Mouse (Mus musculus) limb, embryonic 14.5 days (tissue): ENCODE data around the gene Anxa6. TPM values are rescaled to one million over a fixed set of nuclear protein-coding genes. Genes with fewer than 3 reads are reported as not detected.

ENCODE experiments used
- ATAC-seq: fragments of 200-750 bp; cut with Nextera tagmentation; 2 replicates; pipeline ENCODE4 v1.8.0; 2017; ENCODE audit warnings: low read depth, moderate number of reproducible peaks, moderate TSS enrichment; ENCODE audit not compliant: low FRiP score
- DNase-seq: peaks from one replicate; pipeline ENCODE4 v3.0.0-alpha.2; 2015; ENCODE audit warnings: low spot score
- H3K27ac ChIP-seq: fragments of 300-500 bp; sonication (generic); replicated peaks from 2 replicates; pipeline ENCODE4 v1.5.1; 2014; ENCODE audit warnings: low read depth, mild to moderate bottlenecking, low read length, moderate library complexity, mixed read lengths
- H3K27me3 ChIP-seq: fragments of 300-500 bp; sonication (generic); 2 replicates; pipeline ENCODE4 v1.6.1; 2014; ENCODE audit warnings: low read length, mixed read lengths; ENCODE audit not compliant: control insufficient read depth, insufficient read depth
- H3K36me3 ChIP-seq: fragments of 300-500 bp; sonication (generic); 2 replicates; pipeline ENCODE4 v1.6.1; 2014; ENCODE audit warnings: mild to moderate bottlenecking, low read length, moderate library complexity, mixed read lengths; ENCODE audit not compliant: control insufficient read depth, insufficient read depth
- H3K4me1 ChIP-seq: fragments of 300-500 bp; sonication (generic); 2 replicates; pipeline ENCODE4 v1.6.1; 2014; ENCODE audit warnings: antibody characterized with exemption, low read length, mixed read lengths; ENCODE audit not compliant: control insufficient read depth, insufficient read depth
- H3K4me2 ChIP-seq: fragments of 300-500 bp; sonication (generic); replicated peaks from 2 replicates; pipeline ENCODE4 v1.6.1; 2014; ENCODE audit warnings: low read depth, mild to moderate bottlenecking, low read length, moderate library complexity; ENCODE audit not compliant: severe bottlenecking
- H3K4me3 ChIP-seq: fragments of 300-500 bp; sonication (generic); replicated peaks from 2 replicates; pipeline ENCODE4 v1.5.1; 2014; ENCODE audit warnings: low read length
- H3K9ac ChIP-seq: fragments of 300-500 bp; sonication (generic); 2 replicates; pipeline ENCODE4 v1.6.1; 2014; ENCODE audit warnings: mild to moderate bottlenecking, low read depth, low read length, moderate library complexity; ENCODE audit not compliant: severe bottlenecking
- H3K9me3 ChIP-seq: fragments of 300-500 bp; sonication (generic); 2 replicates; pipeline ENCODE4 v1.6.1; 2016; ENCODE audit warnings: low read length; ENCODE audit not compliant: control insufficient read depth
- POLR2A ChIP-seq: fragments of 200-500 bp; IDR thresholded peaks from 2 replicates; pipeline ENCODE4 v1.8.0; 2012; ENCODE audit warnings: inconsistent platforms, mild to moderate bottlenecking, moderate library complexity, borderline replicate concordance; ENCODE audit not compliant: insufficient read depth, insufficient read length; ENCODE audit errors: extremely low read depth
- WGBS: fragments of 180-500 bp; shearing (Covaris S2); extraction: QIAGEN DNeasy Blood & Tissue Kit; methylation state at CpG from one replicate; pipeline ENCODE4 v1.1.7; 2014; 5-methylcytosine and 5-hydroxymethylcytosine counted together
- polyA plus RNA-seq, 2 experiments: library from polyadenylated mRNA; depleted of rRNA in 1 of 2; stranded (reverse) in 1 of 2; unstranded in 1 of 2; fragments of >200 nt; fragmentation: Nextera tagmentation in 1 of 2; extraction: Ambion mirVana in 1 of 2; gene quantifications; 2 replicates each; pipeline versions ENCODE4 v1.2.1 to v1.2.3; 2012 to 2014

Gene Anxa6
- polyA plus RNA-seq, 2 experiments, result 281 to 390 TPM

- Histone ChIP-seq H3K9me3 (no peaks in the 10 kb centered on the region), H3K36me3 (peaks cover 7% of the 10 kb centered on the region), H3K4me1 (peaks cover 44% of the 10 kb centered on the region), H3K27ac (peak overlapping the region; percentile 67; the same call in 1 of the 2 replicates), H3K4me2 (peak overlapping the region; percentile 86), H3K9ac (peak overlapping the region; percentile 82), H3K4me3 (peak overlapping the region; percentile 90), H3K27me3 (no peaks in the 10 kb centered on the region)
- peak; percentile 54 for DNase-seq
- peak; percentile 56; the same call in 1 of the 2 replicates for ATAC-seq
- 51% methylated on average over 10 of the region's 10 CpGs for WGBS
- TF ChIP-seq POLR2A, result no peak
Measured at GRCm38 (mm10) chr11:55031211-55031990, 1.8 kb downstream of the Anxa6 start.

- Histone ChIP-seq H3K4me1 (peaks cover 72% of the 10 kb centered on the region), H3K27me3 (no peaks in the 10 kb centered on the region), H3K4me2 (no peak overlapping the region), H3K9me3 (no peaks in the 10 kb centered on the region), H3K36me3 (peaks cover 15% of the 10 kb centered on the region), H3K4me3 (no peak overlapping the region), H3K9ac (no peak overlapping the region), H3K27ac (no peak overlapping the region)
- WGBS, result 53% methylated on average over 2 of the region's 2 CpGs
- ATAC-seq, result no peak
- no peak for TF ChIP-seq POLR2A
- no peak for DNase-seq
Measured at GRCm38 (mm10) chr11:55028509-55028908, 4.7 kb downstream of the Anxa6 start.

GRCm38 (mm10) chr11:55027204-55027855 lies 5.9 kb downstream of the Anxa6 start:
- Histone ChIP-seq H3K9ac (no peak overlapping the region), H3K27ac (peak overlapping the region; percentile 49; the same call in 1 of the 2 replicates), H3K4me3 (no peak overlapping the region), H3K4me2 (no peak overlapping the region), H3K4me1 (peaks cover 84% of the 10 kb centered on the region), H3K36me3 (peaks cover 15% of the 10 kb centered on the region), H3K9me3 (no peaks in the 10 kb centered on the region), H3K27me3 (no peaks in the 10 kb centered on the region)
- no peak for ATAC-seq
- WGBS, result 69% methylated on average over 2 of the region's 2 CpGs
- TF ChIP-seq POLR2A, result no peak
- peak; percentile 58 for DNase-seq

GRCm38 (mm10) chr11:55025896-55026295 lies 7.3 kb downstream of the Anxa6 start:
- DNase-seq (no peak), ATAC-seq (no peak)
- no peaks in the 10 kb centered on the region for H3K27me3 ChIP-seq
- H3K4me1 ChIP-seq, result peaks cover 81% of the 10 kb centered on the region
- H3K9me3 ChIP-seq, result no peaks in the 10 kb centered on the region
- H3K4me3 ChIP-seq, result no peak overlapping the region
- no peak overlapping the region for H3K4me2 ChIP-seq
- TF ChIP-seq POLR2A, result no peak
- H3K36me3 ChIP-seq, result peaks cover 23% of the 10 kb centered on the region
- WGBS, result 70% methylated on average over 4 of the region's 4 CpGs
- no peak overlapping the region for H3K9ac ChIP-seq
- H3K27ac ChIP-seq, result 0 out of 2 replicates have a peak overlapping the region, but pooled peaks have one; percentile 56

GRCm38 (mm10) chr11:55023583-55023982 lies 9.7 kb downstream of the Anxa6 start:
- Histone ChIP-seq H3K27me3 (no peaks in the 10 kb centered on the region), H3K4me2 (peak overlapping the region; percentile 44), H3K4me1 (peaks cover 70% of the 10 kb centered on the region), H3K27ac (peak overlapping the region; percentile 98), H3K36me3 (peaks cover 42% of the 10 kb centered on the region), H3K9me3 (no peaks in the 10 kb centered on the region), H3K9ac (peak overlapping the region; percentile 13; the same call in 1 of the 2 replicates), H3K4me3 (peak overlapping the region; percentile 11)
- TF ChIP-seq POLR2A, result no peak
- WGBS, result 37% methylated on average over 3 of the region's 3 CpGs
- ATAC-seq, result peak; percentile 36
- DNase-seq, result no peak
